In the genomic region with DNA sequence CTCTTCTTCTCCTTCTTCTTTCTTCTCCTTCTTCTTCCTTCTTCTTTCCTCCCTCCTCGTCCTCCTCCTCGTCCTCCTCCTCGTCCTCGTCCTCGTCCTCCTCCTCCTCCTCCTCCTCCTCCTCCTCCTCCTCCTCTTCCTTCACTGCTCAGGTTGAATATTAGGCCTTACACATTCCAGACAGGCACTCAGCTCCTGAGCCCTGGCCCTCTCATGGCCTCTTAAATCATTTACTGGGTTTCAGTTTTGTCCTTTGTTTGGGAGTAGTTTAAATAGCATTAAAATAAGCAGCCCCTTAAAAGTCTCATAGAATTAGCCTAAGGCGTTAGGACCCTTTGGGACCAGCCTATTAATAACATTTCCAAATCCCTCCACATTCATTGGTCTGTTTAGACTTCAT, we compare ENCODE assay signal across 19 mouse cellular contexts. TPM values are rescaled to one million over a fixed set of nuclear protein-coding genes. Genes with fewer than 3 reads are reported as not detected.
DNase-seq lines count a peak whose midpoint lies in the region.
"Had no signal": no experiment of that assay in that cellular context is flagged by ENCODE, and none has a peak within 500 bp of the region (broad histone marks: within the 10 kb centered on the region; RNA-seq: fewer than 3 reads in every experiment).

No protein-coding gene starts in this region.

- H3K27me3 ChIP-seq in heart, embryonic 10.5 days (ENCODE audit: insufficient read depth, poor library complexity, severe bottlenecking): no peaks in the 10 kb centered on the region; the same call in 1 of the 2 replicates
- H3K27me3 ChIP-seq: embryonic facial prominence, embryonic 13.5 days; embryonic facial prominence, embryonic 15.5 days had no signal

- H3K9me3 ChIP-seq in heart, embryonic 10.5 days: no peaks in the 10 kb centered on the region
- H3K9me3 ChIP-seq: embryonic facial prominence, embryonic 13.5 days; embryonic facial prominence, embryonic 15.5 days; forebrain, embryonic 10.5 days; forebrain, embryonic 12.5 days had no signal

- DNase-seq in heart, embryonic 10.5 days (ENCODE audit: low spot score): peak; percentile 6
- no peak for DNase-seq in heart, postnatal 4 days
- DNase-seq in kidney, adult 9 months: peak; percentile 55
- DNase-seq in kidney, postnatal 4 days: no peak
- DNase-seq: adrenal gland, adult 2 months; adrenal gland, postnatal 10 days; adrenal gland, postnatal 25 days; cerebellum, adult 11 months; cerebellum, adult 18-20 months; cerebellum, adult 8-10 months; cerebellum, adult 9-11 months; cerebellum, postnatal 14 days; cerebellum, postnatal 36 days; embryo, embryonic 11 days had no signal

- H3K4me1 ChIP-seq in heart, embryonic 10.5 days: peaks cover 32% of the 10 kb centered on the region

- no peaks in the 10 kb centered on the region for H3K36me3 ChIP-seq in heart, embryonic 10.5 days
- H3K36me3 ChIP-seq: embryonic facial prominence, embryonic 13.5 days; embryonic facial prominence, embryonic 15.5 days; forebrain, embryonic 10.5 days; forebrain, embryonic 12.5 days had no signal

- no peak overlapping the region for H3K4me3 ChIP-seq in heart, embryonic 10.5 days
- H3K4me3 ChIP-seq: embryonic facial prominence, embryonic 13.5 days; embryonic facial prominence, embryonic 15.5 days; erythroblast, embryonic 14.5 days; forebrain, embryonic 10.5 days; forebrain, embryonic 12.5 days had no signal

- 91% methylated on average over 6 of the region's 6 CpGs for WGBS in heart, embryonic 10.5 days

- no peak overlapping the region for H3K27ac ChIP-seq in heart, embryonic 10.5 days
- H3K27ac ChIP-seq: embryonic facial prominence, embryonic 13.5 days; embryonic facial prominence, embryonic 15.5 days; forebrain, embryonic 10.5 days; forebrain, embryonic 12.5 days had no signal

RNA-seq across cellular contexts. Expression of a gene that starts 57.3 kb away (rescaled TPM):
- 0.99 and 1.4 TPM in 2 replicates for polyA plus RNA-seq in heart, embryonic 10.5 days (2016; fragmentation: Nextera tagmentation; extraction: Ambion mirVana)
- total RNA-seq in heart, postnatal 4 days (2021): 1 to 10 TPM; 1.2 to 1.6 TPM
- polyA plus RNA-seq: erythroblast, embryonic 14.5 days had no signal

Comparison
In these comparisons a context has a peak if more than half of its experiments do, and no peak if none do; other contexts are left out.
1. DNase-seq: peak in heart, embryonic 10.5 days (single experiment) and kidney, adult 9 months (single experiment); none in heart, postnatal 4 days (single experiment) and kidney, postnatal 4 days (0 of 2).